Mouse (Mus musculus) testis, adult 2 months (tissue): ENCODE data around the gene Fis1.

Experiments
- CTCF ChIP-seq: fragments of 200-500 bp; IDR thresholded peaks from 2 replicates; pipeline ENCODE4 v1.5.1; 2012; ENCODE audit warnings: low read depth, mild to moderate bottlenecking, inconsistent platforms, low read length, moderate library complexity; ENCODE audit not compliant: control insufficient read depth, insufficient read depth, insufficient replicate concordance
- POLR2A ChIP-seq: fragments of 200-500 bp; IDR thresholded peaks from 2 replicates; pipeline ENCODE4 v1.6.1; 2012; ENCODE audit warnings: low read depth, mild to moderate bottlenecking, inconsistent platforms, low read length, moderate library complexity; ENCODE audit not compliant: control insufficient read depth

- TF ChIP-seq CTCF = no peak
- no peak for TF ChIP-seq POLR2A
Observed at GRCm38 (mm10) chr5:136933930-136934329, 19.1 kb upstream of the Fis1 start.
